Mouse (Mus musculus) forebrain, embryonic 12.5 days (tissue): ENCODE measurements around the gene E2f2. TPM values are rescaled to one million over a fixed set of nuclear protein-coding genes. Genes with fewer than 3 reads are reported as not detected.
A peak's percentile ranks its signal among the peaks of the same experiment; 100 is the strongest.

Source experiments
- ATAC-seq: fragments of 200-750 bp; cut with Nextera tagmentation; 2 replicates; pipeline ENCODE4 v1.8.0; 2017; ENCODE audit warnings: moderate TSS enrichment; ENCODE audit not compliant: low FRiP score
- H3K27ac ChIP-seq: fragments of 300-500 bp; sonication (generic); 2 replicates; pipeline ENCODE4 v1.5.1; 2016; ENCODE audit warnings: mild to moderate bottlenecking
- H3K27me3 ChIP-seq: fragments of 300-500 bp; sonication (generic); 2 replicates; pipeline ENCODE4 v1.6.1; 2016; ENCODE audit warnings: mild to moderate bottlenecking
- H3K36me3 ChIP-seq: fragments of 300-500 bp; sonication (generic); replicated peaks from 2 replicates; pipeline ENCODE4 v1.6.1; 2016; ENCODE audit warnings: mild to moderate bottlenecking
- H3K4me1 ChIP-seq: fragments of 300-500 bp; sonication (generic); 2 replicates; pipeline ENCODE4 v1.6.1; 2016
- H3K4me2 ChIP-seq: fragments of 300-500 bp; sonication (generic); 2 replicates; pipeline ENCODE4 v1.6.1; 2016; ENCODE audit warnings: mild to moderate bottlenecking, moderate library complexity
- H3K4me3 ChIP-seq: fragments of 300-500 bp; sonication (generic); replicated peaks from 2 replicates; pipeline ENCODE4 v1.5.1; 2016; ENCODE audit warnings: mild to moderate bottlenecking
- H3K9ac ChIP-seq: fragments of 300-500 bp; sonication (generic); 2 replicates; pipeline ENCODE4 v1.6.1; 2016; ENCODE audit warnings: mild to moderate bottlenecking
- H3K9me3 ChIP-seq: fragments of 300-500 bp; sonication (generic); 2 replicates; pipeline ENCODE4 v1.6.1; 2016
- WGBS: fragments of 180-500 bp; shearing (Covaris S2); methylation state at CpG from one replicate; pipeline ENCODE4 v1.1.7; 2016; 5-methylcytosine and 5-hydroxymethylcytosine counted together
- polyA plus RNA-seq: library from polyadenylated mRNA; unstranded; fragments of >200 nt; fragmentation: Nextera tagmentation; extraction: Ambion mirVana; gene quantifications from 2 replicates; pipeline ENCODE4 v1.2.1, GENCODE M21; 2016

Gene E2f2
- polyA plus RNA-seq, 1 experiment from 2014 or later = 13.4 TPM

DNA sequence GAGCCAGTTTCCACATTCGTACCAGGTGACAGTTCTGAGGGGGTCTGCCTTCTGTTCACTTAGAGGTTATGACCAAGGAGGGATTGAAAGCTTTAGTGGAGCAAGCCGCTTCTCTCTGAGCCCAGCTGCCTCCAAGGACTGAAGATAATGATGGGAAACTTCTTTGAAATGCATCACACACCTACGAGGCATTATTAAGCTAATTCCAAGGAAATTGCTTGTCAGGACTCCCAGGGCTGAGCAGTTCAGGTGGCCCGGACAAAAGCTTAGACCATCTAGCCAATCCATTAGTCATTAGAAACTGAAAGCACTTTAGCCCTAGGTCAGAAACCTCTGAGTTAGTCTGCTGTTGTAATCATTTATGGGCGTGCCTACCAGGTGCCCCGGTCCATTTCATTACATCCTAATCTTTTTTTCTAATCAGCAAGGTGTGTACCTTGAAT lies 25.5 kb upstream of the E2f2 start:
- Histone ChIP-seq H3K4me2 (peak overlapping the region; percentile 79), H3K27me3 (peaks cover 35% of the 10 kb centered on the region), H3K36me3 (no peaks in the 10 kb centered on the region), H3K4me3 (no peak overlapping the region), H3K9me3 (no peaks in the 10 kb centered on the region), H3K9ac (peak overlapping the region; percentile 12; the same call in 1 of the 2 replicates), H3K27ac (peak overlapping the region; percentile 83), H3K4me1 (peaks cover 77% of the 10 kb centered on the region)
- WGBS = 7% methylated on average over 6 of the region's 6 CpGs
- no peak for ATAC-seq

DNA sequence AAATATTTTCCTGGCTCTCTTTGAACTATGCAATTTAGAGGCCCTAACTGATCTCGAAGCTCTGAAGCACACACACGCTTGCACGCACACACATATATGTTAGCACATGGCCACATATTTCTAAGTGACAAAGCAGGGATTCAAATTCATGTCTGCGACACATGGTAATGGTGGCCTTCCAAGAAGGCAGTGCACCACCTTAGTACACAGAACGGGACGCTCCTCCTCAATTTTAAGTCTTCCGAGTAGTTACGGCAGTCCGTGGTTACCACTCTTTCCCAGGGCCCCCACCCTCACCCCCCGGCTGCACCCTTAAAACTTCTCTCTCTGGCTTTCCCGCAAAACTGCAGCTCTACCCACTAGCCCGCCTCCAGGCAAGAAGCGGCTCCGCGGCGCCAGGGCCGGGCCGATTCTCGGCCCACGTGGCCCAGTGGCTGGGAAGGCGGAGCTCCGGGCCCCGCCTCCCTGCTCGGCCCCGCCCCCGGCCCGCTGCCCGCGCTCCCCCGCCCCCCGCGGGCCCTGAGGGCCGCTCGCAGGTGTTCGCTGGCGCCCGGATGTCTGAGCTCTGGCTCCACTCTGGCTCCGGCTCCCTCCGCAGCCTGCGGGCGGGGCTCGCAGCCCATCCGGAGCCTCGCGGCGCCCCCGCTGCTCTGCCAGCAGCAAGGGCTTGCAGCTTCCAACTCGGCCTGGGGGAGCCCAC lies 24.6 kb upstream of the E2f2 start:
- peak overlapping the region; percentile 41 for H3K4me3 ChIP-seq
- no peaks in the 10 kb centered on the region for H3K9me3 ChIP-seq
- H3K9ac ChIP-seq = peak overlapping the region; percentile 54
- ATAC-seq = peak; percentile 77
- H3K36me3 ChIP-seq = no peaks in the 10 kb centered on the region
- H3K4me2 ChIP-seq = peak overlapping the region; percentile 64
- H3K27me3 ChIP-seq = peaks cover 27% of the 10 kb centered on the region
- peak overlapping the region; percentile 74 for H3K27ac ChIP-seq
- 1% methylated on average over 45 of the region's 48 CpGs for WGBS
- H3K4me1 ChIP-seq = peaks cover 68% of the 10 kb centered on the region

- H3K36me3 ChIP-seq = no peaks in the 10 kb centered on the region
- peak overlapping the region; percentile 41 for H3K4me3 ChIP-seq
- 8% methylated on average over 31 of the region's 31 CpGs for WGBS
- peak overlapping the region; percentile 54; the same call in 1 of the 2 replicates for H3K9ac ChIP-seq
- peaks cover 59% of the 10 kb centered on the region for H3K4me1 ChIP-seq
- peak overlapping the region; percentile 64 for H3K4me2 ChIP-seq
- no peaks in the 10 kb centered on the region for H3K9me3 ChIP-seq
- H3K27me3 ChIP-seq = peaks cover 27% of the 10 kb centered on the region
- peak overlapping the region; percentile 74 for H3K27ac ChIP-seq
- ATAC-seq = no peak; the same call in 1 of the 2 replicates
Observed at GRCm38 (mm10) chr4:136148342-136149044, 23.7 kb upstream of the E2f2 start.

GRCm38 (mm10) chr4:136149045-136149379 lies 23.2 kb upstream of the E2f2 start:
- Histone ChIP-seq H3K27ac (peak overlapping the region; percentile 74; the same call in 1 of the 2 replicates), H3K9ac (no peak overlapping the region), H3K9me3 (no peaks in the 10 kb centered on the region), H3K4me2 (no peak overlapping the region), H3K4me3 (no peak overlapping the region), H3K4me1 (peaks cover 54% of the 10 kb centered on the region), H3K27me3 (peaks cover 27% of the 10 kb centered on the region), H3K36me3 (no peaks in the 10 kb centered on the region)
- WGBS = 83% methylated on average over 2 of the region's 2 CpGs
- no peak for ATAC-seq

DNA sequence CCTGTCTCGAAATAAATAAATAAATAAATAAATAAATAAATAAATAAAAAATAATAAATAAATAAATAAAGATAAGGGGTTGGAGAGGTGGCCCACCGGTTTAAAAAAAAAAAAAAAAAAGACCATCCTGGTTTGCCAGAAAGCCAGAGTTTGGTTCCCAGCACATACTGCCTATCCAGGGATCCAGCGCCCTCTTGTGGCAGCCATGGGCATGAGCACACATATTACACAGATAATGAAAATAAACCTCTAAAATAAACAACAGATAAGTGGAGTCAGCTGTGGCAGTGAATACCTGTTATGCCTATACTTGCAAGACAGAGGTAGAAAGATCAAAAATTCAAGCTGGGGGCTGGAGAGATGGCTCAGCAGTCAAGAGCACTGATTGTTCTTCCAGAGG lies 22.5 kb upstream of the E2f2 start:
- Histone ChIP-seq H3K27ac (no peak overlapping the region), H3K36me3 (no peaks in the 10 kb centered on the region), H3K4me2 (no peak overlapping the region), H3K27me3 (peaks cover 26% of the 10 kb centered on the region), H3K4me1 (peaks cover 47% of the 10 kb centered on the region), H3K9me3 (no peaks in the 10 kb centered on the region), H3K4me3 (no peak overlapping the region), H3K9ac (no peak overlapping the region)
- WGBS = 34% methylated on average over 3 of the region's 3 CpGs
- ATAC-seq = no peak

- Histone ChIP-seq H3K9me3 (no peaks in the 10 kb centered on the region), H3K4me1 (peaks cover 40% of the 10 kb centered on the region), H3K36me3 (no peaks in the 10 kb centered on the region), H3K4me2 (no peak overlapping the region), H3K9ac (no peak overlapping the region), H3K4me3 (no peak overlapping the region), H3K27me3 (peaks cover 19% of the 10 kb centered on the region), H3K27ac (no peak overlapping the region)
- no peak for ATAC-seq
- WGBS = 50% methylated on average over 4 of the region's 4 CpGs
Observed at GRCm38 (mm10) chr4:136150596-136150995, 21.6 kb upstream of the E2f2 start.

- Histone ChIP-seq H3K27ac (no peak overlapping the region), H3K9ac (no peak overlapping the region), H3K36me3 (no peaks in the 10 kb centered on the region), H3K4me1 (peaks cover 19% of the 10 kb centered on the region), H3K4me2 (no peak overlapping the region), H3K4me3 (no peak overlapping the region), H3K27me3 (0 out of 2 replicates have a peak, but pooled peaks cover 5% of the 10 kb centered on the region), H3K9me3 (no peaks in the 10 kb centered on the region)
- ATAC-seq = no peak
- 97% methylated on average over 4 of the region's 4 CpGs for WGBS
Observed at GRCm38 (mm10) chr4:136152821-136153220, 19.4 kb upstream of the E2f2 start.

DNA sequence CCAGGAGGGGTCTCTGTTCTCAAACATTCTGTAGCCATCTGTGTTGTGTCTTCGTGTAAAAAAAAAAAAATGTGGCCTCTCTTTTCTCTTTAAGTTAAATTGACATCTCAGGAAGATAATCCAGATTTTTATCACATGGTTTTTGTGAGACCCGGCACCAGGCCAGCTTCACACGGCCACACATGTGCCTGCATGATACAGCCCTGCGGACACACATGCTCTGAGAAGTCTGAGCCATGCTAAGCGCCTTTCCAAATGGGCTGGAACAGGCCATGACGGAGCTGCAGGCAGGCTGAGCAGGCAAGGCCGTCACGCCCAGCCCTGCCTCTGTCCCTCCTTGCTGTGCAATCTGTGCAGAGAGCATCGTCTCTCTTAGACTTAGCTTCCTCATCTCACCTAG lies 17.7 kb upstream of the E2f2 start:
- WGBS = 76% methylated on average over 9 of the region's 9 CpGs
- no peaks in the 10 kb centered on the region for H3K27me3 ChIP-seq
- no peak overlapping the region for H3K4me2 ChIP-seq
- no peak overlapping the region for H3K4me3 ChIP-seq
- H3K9me3 ChIP-seq = no peaks in the 10 kb centered on the region
- H3K36me3 ChIP-seq = no peaks in the 10 kb centered on the region
- no peak overlapping the region for H3K9ac ChIP-seq
- ATAC-seq = no peak
- H3K27ac ChIP-seq = no peak overlapping the region; the same call in 1 of the 2 replicates
- H3K4me1 ChIP-seq = peaks cover 14% of the 10 kb centered on the region

DNA sequence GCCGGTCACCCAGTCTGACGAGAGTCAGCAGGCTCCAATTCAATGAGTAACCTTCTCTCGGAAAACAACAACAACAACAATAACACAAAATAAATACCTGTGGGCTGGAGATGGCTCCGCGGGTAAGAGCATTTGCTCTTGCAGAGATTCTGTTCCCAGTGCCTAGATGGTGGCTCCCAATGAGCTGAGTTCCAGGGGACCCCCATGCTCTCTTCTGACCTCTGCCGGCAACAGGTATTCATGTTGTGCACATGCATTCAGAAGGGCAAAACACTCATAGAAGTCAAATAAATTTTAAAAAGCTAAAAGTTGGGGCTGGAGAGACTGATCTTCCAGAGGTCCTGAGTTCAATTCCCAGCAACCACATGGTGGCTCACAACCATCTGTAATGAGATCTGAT lies 13.7 kb upstream of the E2f2 start:
- Histone ChIP-seq H3K27me3 (no peaks in the 10 kb centered on the region), H3K4me1 (peaks cover 16% of the 10 kb centered on the region), H3K9me3 (no peaks in the 10 kb centered on the region), H3K9ac (no peak overlapping the region), H3K4me2 (no peak overlapping the region), H3K4me3 (no peak overlapping the region), H3K27ac (no peak overlapping the region), H3K36me3 (no peaks in the 10 kb centered on the region)
- ATAC-seq = no peak
- WGBS = 72% methylated on average over 6 of the region's 6 CpGs

DNA sequence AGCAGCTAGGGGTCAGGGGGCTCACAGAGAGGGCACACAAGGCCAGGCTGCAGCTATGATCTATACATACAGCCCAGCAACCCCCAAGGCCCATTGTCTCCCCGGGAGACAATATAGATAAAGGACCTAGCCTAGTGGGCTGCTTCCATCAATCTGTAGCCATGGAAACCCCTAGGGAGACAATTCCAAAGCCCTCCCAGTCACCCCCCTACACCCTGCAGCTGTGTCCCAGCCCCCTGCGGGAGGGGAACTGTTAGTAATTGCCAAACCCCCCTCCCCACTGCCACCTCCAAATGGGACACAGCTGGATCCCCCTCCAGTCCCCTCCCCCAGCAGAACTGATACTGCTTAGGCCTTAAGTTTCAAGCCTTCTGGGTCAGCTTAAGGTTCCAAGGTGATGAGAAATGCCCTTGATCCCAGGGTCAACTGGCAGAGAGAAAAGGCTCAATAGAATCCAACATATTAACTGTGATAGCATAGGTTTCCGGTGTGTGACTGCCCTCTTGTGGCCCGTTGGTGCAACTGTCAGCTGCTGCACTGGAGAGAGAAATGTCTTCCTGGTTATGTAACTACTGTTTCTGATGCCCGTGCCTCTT lies 12.3 kb upstream of the E2f2 start:
- H3K27me3 ChIP-seq = no peaks in the 10 kb centered on the region
- peak; percentile 80 for ATAC-seq
- no peaks in the 10 kb centered on the region for H3K36me3 ChIP-seq
- no peak overlapping the region for H3K4me3 ChIP-seq
- H3K27ac ChIP-seq = peak overlapping the region; percentile 74
- H3K9ac ChIP-seq = no peak overlapping the region
- H3K9me3 ChIP-seq = no peaks in the 10 kb centered on the region
- peaks cover 19% of the 10 kb centered on the region for H3K4me1 ChIP-seq
- 2% methylated on average over 5 of the region's 5 CpGs for WGBS
- H3K4me2 ChIP-seq = 0 out of 2 replicates have a peak overlapping the region, but pooled peaks have one; percentile 24

DNA sequence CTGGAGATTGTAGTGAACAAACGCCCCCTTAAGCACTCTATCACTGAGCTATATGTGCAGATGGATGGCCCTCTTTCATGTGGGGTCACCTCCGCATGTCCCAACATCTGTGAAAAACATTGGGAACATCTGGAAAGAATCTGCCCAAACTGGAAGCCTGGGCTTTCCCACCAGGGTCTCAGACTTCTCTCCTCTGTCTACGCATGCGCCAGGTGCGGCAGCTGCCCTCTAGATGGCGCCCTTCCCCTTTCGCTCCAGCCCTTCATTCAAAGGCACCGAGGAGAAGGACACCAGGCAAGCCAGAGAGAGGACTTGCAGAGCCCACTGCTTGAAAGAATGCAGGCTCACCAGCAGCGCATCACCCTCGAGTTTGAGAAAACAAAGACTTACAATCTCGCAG lies 8.7 kb upstream of the E2f2 start:
- Histone ChIP-seq H3K36me3 (no peaks in the 10 kb centered on the region), H3K27ac (no peak overlapping the region), H3K9ac (no peak overlapping the region), H3K9me3 (no peaks in the 10 kb centered on the region), H3K27me3 (no peaks in the 10 kb centered on the region), H3K4me2 (no peak overlapping the region; the same call in 1 of the 2 replicates), H3K4me3 (no peak overlapping the region), H3K4me1 (peaks cover 19% of the 10 kb centered on the region)
- ATAC-seq = peak; percentile 31; the same call in 1 of the 2 replicates
- 4% methylated on average over 11 of the region's 11 CpGs for WGBS

- Histone ChIP-seq H3K4me2 (no peak overlapping the region), H3K9me3 (no peaks in the 10 kb centered on the region), H3K9ac (no peak overlapping the region), H3K4me1 (peaks cover 11% of the 10 kb centered on the region), H3K36me3 (no peaks in the 10 kb centered on the region), H3K27ac (0 out of 2 replicates have a peak overlapping the region, but pooled peaks have one; percentile 19), H3K27me3 (no peaks in the 10 kb centered on the region), H3K4me3 (no peak overlapping the region)
- WGBS = 81% methylated on average over 8 of the region's 8 CpGs
- ATAC-seq = no peak
Observed at GRCm38 (mm10) chr4:136164981-136165380, 7.2 kb upstream of the E2f2 start.
